Mouse (Mus musculus) ovary, adult 18-20 months (tissue): ENCODE results near the gene Man1c1.

Experiments
- DNase-seq: peaks from one replicate; pipeline ENCODE4 v3.0.0; 2022; ENCODE audit warnings: low spot score, mixed read lengths

Gene Man1c1

GRCm38 (mm10) chr4:134638111-134638550 lies 66.0 kb downstream of the Man1c1 start:
- DNase-seq, result no peak

DNA sequence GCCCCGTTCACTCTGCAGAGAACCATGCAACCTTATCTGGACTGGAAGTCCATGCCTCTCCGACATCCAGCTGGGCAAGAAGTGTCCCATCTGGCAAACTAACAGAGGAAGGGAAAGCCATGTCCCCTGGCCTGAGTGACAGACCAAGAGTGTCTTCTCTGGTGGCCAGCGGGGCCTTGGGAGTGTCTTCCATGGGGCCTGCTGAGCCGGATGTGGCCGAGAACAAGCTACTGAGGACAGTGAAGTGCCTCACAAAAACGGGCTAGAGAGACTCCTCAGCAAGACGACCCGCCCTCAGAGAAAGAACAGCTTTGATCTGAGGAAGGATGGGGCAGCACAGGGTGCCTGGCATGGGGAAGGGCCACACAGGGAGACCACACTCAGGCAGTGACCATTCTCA lies 67.7 kb downstream of the Man1c1 start:
- DNase-seq, result no peak

- no peak for DNase-seq
These were observed 70.1 kb downstream of the Man1c1 start for GRCm38 (mm10) chr4:134634001-134634400.

- peak; percentile 32 for DNase-seq
These were observed 71.9 kb downstream of the Man1c1 start for GRCm38 (mm10) chr4:134632131-134632711.

- DNase-seq, result no peak
These were observed 72.5 kb downstream of the Man1c1 start for GRCm38 (mm10) chr4:134631471-134632130.

- DNase-seq, result no peak
These were observed 75.3 kb downstream of the Man1c1 start for GRCm38 (mm10) chr4:134628575-134629384.

- no peak for DNase-seq
These were observed 76.0 kb downstream of the Man1c1 start for GRCm38 (mm10) chr4:134628058-134628457.

DNA sequence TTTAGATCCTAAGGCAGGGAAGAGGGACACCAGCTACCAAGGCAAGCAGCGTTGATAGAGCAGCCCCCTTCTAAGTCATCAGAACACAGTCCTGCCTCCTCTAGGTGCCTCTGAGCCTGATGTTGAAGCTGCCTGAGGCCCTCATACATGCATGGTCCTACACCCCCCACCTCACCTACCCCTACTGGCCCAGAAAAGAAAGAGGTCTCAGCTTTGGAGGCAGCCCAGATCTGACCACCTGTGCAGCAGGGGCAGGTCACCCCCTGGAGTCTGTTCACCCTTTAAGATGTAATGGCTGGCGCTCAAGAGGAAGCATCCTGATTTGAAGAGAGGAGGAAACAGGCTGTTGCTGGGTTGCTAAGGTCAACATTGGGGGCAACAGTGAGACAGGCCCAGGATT lies 77.2 kb downstream of the Man1c1 start:
- DNase-seq, result no peak

- peak; percentile 33 for DNase-seq
These were observed 77.7 kb downstream of the Man1c1 start for GRCm38 (mm10) chr4:134626350-134626749.

DNA sequence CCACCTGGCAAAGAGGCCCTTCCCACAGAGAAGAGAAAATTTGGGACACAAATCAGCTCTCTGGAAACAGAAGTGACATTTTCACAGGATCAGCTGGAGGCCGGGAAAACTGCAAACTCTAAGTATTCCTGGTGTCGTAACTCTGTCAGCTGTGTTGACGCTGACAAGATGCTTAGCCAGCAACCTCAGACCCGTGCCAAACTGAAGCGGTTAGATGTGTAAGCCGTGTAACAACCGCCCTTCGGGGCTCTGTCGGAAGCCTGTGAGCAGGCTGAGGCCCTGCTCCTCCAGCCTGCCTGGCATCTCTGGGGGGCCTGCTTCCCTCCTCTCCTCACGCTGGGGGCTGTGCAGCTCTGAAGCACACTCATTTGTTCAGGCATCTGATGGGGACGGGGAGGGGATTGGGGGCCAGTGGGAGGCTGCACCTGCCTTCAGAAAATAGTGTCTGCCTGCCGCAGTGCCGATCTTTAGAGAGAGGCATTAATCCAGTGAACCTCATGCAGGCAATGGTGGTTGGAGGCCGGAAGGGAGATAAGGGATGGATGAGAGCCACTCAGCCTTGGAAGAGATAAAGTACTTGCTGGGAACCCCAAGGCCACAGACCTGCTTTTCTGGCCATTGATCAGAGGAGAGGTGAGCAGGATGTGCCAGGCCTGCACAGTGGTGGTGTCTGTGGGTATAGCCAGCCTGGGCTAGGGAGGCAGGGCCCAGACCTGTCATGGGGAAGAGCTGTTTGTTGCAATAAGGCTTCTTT lies 79.8 kb downstream of the Man1c1 start:
- DNase-seq, result peak; percentile 49

- no peak for DNase-seq
These were observed 82.4 kb downstream of the Man1c1 start for GRCm38 (mm10) chr4:134621695-134622094.

- no peak for DNase-seq
These were observed 83.8 kb downstream of the Man1c1 start for GRCm38 (mm10) chr4:134620246-134620645.

- DNase-seq, result no peak
These were observed 84.6 kb downstream of the Man1c1 start for GRCm38 (mm10) chr4:134619489-134619870.

DNA sequence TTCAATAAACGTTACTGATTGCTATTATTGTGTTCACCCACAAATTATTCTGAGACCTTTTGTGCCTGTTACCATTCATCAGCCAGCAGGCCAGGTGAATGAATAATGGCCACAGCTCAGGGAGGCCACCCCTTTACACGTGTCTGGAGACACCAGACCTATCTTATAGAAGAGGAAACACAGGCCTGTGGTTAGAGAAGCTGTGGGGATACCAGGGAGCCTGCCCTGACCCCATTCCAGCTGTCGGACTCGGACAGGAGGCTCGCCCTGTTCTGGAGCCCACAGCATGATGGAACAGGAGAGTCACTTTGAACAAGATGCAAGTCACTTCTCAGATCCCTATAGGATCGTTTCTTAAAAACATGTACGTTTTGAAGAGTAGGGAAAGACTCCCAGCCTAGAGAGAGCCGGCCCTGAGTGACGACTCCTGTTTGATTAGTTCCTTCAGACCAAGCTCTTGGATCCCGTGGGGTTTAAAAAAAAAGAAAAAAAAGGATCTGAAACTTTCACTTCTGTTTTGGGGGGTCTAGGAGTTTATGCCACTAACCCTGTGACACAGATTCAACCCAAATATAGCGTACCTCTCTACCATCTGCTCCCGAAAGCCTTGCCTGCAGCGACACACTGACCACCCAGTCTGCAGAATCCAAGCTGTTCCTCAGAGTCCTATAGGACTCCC lies 85.1 kb downstream of the Man1c1 start:
- no peak for DNase-seq

DNA sequence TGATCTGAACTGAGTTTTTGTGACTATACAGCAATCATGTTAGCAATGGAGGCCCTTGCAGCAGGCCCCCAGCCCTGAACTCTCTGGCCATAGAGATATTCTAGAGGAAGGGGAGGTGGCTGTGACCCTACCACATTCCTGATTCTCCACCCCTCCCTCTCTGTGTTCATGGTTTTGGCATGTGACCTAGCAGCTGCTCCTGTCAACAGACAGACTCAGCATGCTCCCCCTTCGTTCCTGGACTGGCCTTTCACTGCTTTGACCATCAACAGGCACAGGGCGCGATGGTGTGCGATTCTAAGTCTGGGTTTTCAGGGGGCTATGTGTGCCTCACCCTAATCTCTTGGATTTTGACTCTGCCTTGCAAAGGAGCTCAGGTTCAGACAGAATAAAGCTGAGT lies 86.3 kb downstream of the Man1c1 start:
- DNase-seq, result no peak

- DNase-seq, result no peak
These were observed 88.0 kb downstream of the Man1c1 start for GRCm38 (mm10) chr4:134615929-134616625.

DNA sequence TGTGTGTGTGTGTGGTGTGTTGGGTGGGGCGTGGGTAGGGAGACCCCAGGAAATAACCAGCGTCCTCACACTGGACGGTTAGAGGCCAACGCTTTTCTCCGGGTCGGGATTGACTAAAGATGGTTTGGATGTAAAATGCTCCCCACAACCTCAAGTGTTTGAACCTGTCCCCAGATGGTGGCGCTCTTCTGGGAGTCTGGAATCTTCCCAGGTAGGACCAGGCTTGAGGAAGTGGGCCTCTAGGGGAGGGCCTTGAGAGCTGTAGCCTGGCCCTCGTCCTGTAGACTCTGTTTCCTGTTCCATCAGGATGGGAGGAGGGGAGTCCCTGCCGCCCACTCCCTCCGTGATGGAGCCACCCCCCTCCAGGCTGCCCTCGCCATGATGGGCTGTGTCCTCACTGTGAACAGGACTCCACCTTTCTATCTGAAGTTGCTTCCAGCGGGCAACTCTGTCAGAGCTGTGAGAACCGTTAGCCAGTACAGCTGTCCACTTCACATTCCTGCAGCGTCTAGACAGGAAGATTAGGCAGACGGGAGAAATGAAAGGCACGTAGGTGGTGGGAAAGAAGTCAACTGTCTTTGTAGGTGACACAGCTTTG lies 91.9 kb downstream of the Man1c1 start:
- DNase-seq, result no peak

DNA sequence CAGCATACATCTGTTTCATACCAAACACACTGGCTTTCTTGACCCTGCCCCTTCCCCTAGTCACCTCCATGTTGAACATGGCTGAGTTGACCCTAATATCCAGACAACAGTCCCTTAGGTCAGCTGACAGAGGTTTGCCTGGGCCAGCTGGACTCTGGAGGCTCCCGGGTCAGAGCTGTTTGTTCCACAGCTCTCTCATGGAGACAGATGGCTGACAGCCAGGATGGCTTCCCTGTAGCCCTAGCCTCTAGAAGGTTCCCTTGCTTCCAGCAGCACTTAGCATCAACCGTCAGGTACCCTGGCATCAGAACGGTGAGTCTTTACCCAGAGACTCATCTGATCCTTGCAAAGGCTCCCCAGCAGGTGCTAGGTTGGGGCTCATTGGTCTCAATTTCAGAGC lies 93.5 kb downstream of the Man1c1 start:
- DNase-seq, result no peak

DNA sequence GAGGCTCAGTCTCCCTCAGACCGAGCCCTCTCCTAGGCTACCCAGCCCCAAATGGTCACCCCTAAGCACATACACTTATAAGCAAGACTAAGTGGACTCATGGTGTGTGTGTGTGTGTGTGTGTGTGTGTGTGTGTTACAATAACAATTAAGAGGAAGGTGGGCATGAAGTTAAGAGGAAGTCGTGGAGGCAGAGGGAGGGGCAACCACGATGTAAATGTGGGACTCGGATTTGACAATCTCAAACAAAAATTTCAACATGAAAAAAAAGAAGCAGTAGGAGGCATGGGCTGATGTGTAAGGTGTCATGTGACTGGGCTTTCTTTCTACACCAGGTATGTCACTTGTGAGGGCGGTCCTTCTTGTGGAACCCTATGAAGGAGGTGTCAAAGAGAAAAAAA lies 96.4 kb downstream of the Man1c1 start:
- no peak for DNase-seq

DNA sequence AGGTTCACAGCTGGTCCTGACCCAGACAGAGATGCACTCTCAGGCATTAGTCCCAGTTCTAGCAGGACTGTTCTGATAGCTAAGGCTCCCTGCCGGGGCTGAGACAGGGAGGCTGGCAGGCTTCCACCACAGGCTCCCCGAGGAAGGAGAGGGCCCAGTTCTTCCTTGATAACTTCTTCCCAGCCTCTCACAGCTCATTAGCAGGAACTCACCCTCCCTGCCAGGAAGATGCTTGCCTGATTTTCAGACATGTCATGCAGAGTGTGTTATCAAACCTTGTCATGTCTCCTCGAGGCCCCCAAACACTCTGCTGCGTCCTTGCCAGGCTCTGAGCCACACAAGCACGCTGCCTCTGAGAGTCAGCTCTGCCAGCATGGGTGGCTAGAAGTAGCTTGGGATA lies 98.0 kb downstream of the Man1c1 start:
- no peak for DNase-seq

DNA sequence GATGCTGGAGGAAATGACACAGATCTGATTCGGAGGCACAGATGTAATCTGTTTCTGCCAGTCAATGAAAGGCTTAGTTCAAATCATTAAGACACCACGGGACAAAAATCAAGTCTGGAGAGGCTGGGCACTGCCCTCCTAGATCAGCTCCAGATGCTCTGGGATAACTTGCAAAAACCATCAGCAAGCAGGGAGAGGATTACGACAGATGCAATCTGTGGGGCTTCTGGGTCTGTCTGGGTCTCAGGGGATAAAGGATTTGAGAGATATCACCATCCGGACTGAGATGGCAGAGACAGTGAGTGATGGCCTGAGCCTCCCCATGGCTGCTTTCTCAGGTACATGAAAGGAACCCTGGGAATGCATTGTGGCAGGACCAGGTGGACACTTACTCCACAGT lies 99.6 kb downstream of the Man1c1 start:
- no peak for DNase-seq
